Mouse (Mus musculus): ENCODE results near the gene F13a1. TPM values are rescaled to one million over a fixed set of nuclear protein-coding genes. Genes with fewer than 3 reads are reported as not detected.

F13a1 gene
- 10 to 100 TPM in 13 of 26 experiments, 1 to 10 TPM in 9, under 1 TPM in 4; 0.55 to 45.1 (median 6.8) TPM for total RNA-seq (2018; cell fraction: chromatin; rRNA removed)
- total RNA-seq (2018; cell fraction: cytosol; rRNA removed), result 10 to 100 TPM in 13 of 26 experiments, 1 to 10 TPM in 13; 1.4 to 73.2 (median 22.5) TPM
- 100 to 1,000 TPM in 7 of 26 experiments, 10 to 100 TPM in 7, 1 to 10 TPM in 12; 1.4 to 126 (median 19.2) TPM for total RNA-seq (2018; cell fraction: nucleus; rRNA removed)
- polyA plus RNA-seq (2018), result 12.9 to 59.5 TPM (median 34.4 TPM) in 3 replicates

GRCm38 (mm10) chr13:37050126-37050525, at the start of gene F13a1:
F13a1 (minus strand) TSS chr13:37050244.
- H3K27ac ChIP-seq, result peak within 1 kb of the TSS; percentile 38
- WGBS (ENCODE audit: missing documents), result 17% methylated on average over 3 of the region's 3 CpGs
- H3K36me3 ChIP-seq (ENCODE audit: inconsistent target), result no peaks in the 10 kb centered on the region
- no peak within 1 kb of the TSS; the same call in 1 of the 2 replicates for H3K4me3 ChIP-seq (ENCODE audit: inconsistent target)
- H3K79me2 ChIP-seq (ENCODE audit: inconsistent target), result peaks cover 42% of the 10 kb centered on the region; the same call in 1 of the 2 replicates

GRCm38 (mm10) chr13:37091620-37092019, 41.6 kb upstream of the F13a1 start:
- no peak overlapping the region for H3K27ac ChIP-seq
- 50% methylated on average over 1 of the region's 1 CpGs for WGBS (ENCODE audit: missing documents)

GRCm38 (mm10) chr13:37089104-37089503, 39.1 kb upstream of the F13a1 start:
- Histone ChIP-seq H3K27ac (no peak overlapping the region), H3K4me3 (ENCODE audit: inconsistent target) (no peak overlapping the region), H3K36me3 (ENCODE audit: inconsistent target) (no peaks in the 10 kb centered on the region), H3K79me2 (ENCODE audit: inconsistent target) (no peaks in the 10 kb centered on the region)
- WGBS (ENCODE audit: missing documents), result 94% methylated on average over 6 of the region's 6 CpGs

More at GRCm38 (mm10) chr13:37091620-37092019, 41.6 kb upstream of the F13a1 start:
- no peak overlapping the region for H3K4me3 ChIP-seq (ENCODE audit: inconsistent target)
- no peaks in the 10 kb centered on the region for H3K79me2 ChIP-seq (ENCODE audit: inconsistent target)
- no peaks in the 10 kb centered on the region for H3K36me3 ChIP-seq (ENCODE audit: inconsistent target)

GRCm38 (mm10) chr13:37081506-37082241, 31.6 kb upstream of the F13a1 start:
- WGBS (ENCODE audit: missing documents), result 94% methylated on average over 13 of the region's 13 CpGs
- Histone ChIP-seq H3K27ac (no peak overlapping the region), H3K4me3 (ENCODE audit: inconsistent target) (no peak overlapping the region), H3K36me3 (ENCODE audit: inconsistent target) (no peaks in the 10 kb centered on the region), H3K79me2 (ENCODE audit: inconsistent target) (no peaks in the 10 kb centered on the region)

GRCm38 (mm10) chr13:37071390-37071789, 21.3 kb upstream of the F13a1 start:
- Histone ChIP-seq H3K79me2 (ENCODE audit: inconsistent target) (no peaks in the 10 kb centered on the region), H3K4me3 (ENCODE audit: inconsistent target) (no peak overlapping the region), H3K27ac (no peak overlapping the region), H3K36me3 (ENCODE audit: inconsistent target) (no peaks in the 10 kb centered on the region)
- 87% methylated on average over 3 of the region's 3 CpGs for WGBS (ENCODE audit: missing documents)

- 99% methylated on average over 4 of the region's 4 CpGs for WGBS (ENCODE audit: missing documents)
- H3K36me3 ChIP-seq (ENCODE audit: inconsistent target), result no peaks in the 10 kb centered on the region
- H3K27ac ChIP-seq, result no peak overlapping the region
- no peak overlapping the region for H3K4me3 ChIP-seq (ENCODE audit: inconsistent target)
- H3K79me2 ChIP-seq (ENCODE audit: inconsistent target), result no peaks in the 10 kb centered on the region
Observed at GRCm38 (mm10) chr13:37070824-37071223, 20.8 kb upstream of the F13a1 start.

- Histone ChIP-seq H3K36me3 (ENCODE audit: inconsistent target) (no peaks in the 10 kb centered on the region), H3K79me2 (ENCODE audit: inconsistent target) (no peaks in the 10 kb centered on the region), H3K27ac (no peak overlapping the region), H3K4me3 (ENCODE audit: inconsistent target) (no peak overlapping the region)
- 92% methylated on average over 5 of the region's 5 CpGs for WGBS (ENCODE audit: missing documents)
Observed at GRCm38 (mm10) chr13:37060810-37061209, 10.8 kb upstream of the F13a1 start.

- Histone ChIP-seq H3K79me2 (ENCODE audit: inconsistent target) (no peaks in the 10 kb centered on the region), H3K36me3 (ENCODE audit: inconsistent target) (no peaks in the 10 kb centered on the region), H3K27ac (peak overlapping the region; percentile 87), H3K4me3 (ENCODE audit: inconsistent target) (no peak overlapping the region)
- 0% methylated on average over 7 of the region's 7 CpGs for WGBS (ENCODE audit: missing documents)
Observed at GRCm38 (mm10) chr13:37056662-37057061, 6.6 kb upstream of the F13a1 start.

- Histone ChIP-seq H3K79me2 (ENCODE audit: inconsistent target) (peaks cover 47% of the 10 kb centered on the region; the same call in 1 of the 2 replicates), H3K4me3 (ENCODE audit: inconsistent target) (no peak overlapping the region), H3K27ac (peak overlapping the region; percentile 38), H3K36me3 (ENCODE audit: inconsistent target) (no peaks in the 10 kb centered on the region)
- 12% methylated on average over 2 of the region's 2 CpGs for WGBS (ENCODE audit: missing documents)
Observed at GRCm38 (mm10) chr13:37049631-37050030, 413 bp downstream of the F13a1 start.

- WGBS (ENCODE audit: missing documents), result 26% methylated on average over 6 of the region's 6 CpGs
- Histone ChIP-seq H3K36me3 (ENCODE audit: inconsistent target) (no peaks in the 10 kb centered on the region), H3K79me2 (ENCODE audit: inconsistent target) (peaks cover 51% of the 10 kb centered on the region; the same call in 1 of the 2 replicates), H3K4me3 (ENCODE audit: inconsistent target) (peak overlapping the region; percentile 20), H3K27ac (peak overlapping the region; percentile 38)
Observed at GRCm38 (mm10) chr13:37049018-37049417, 1.0 kb downstream of the F13a1 start.

GRCm38 (mm10) chr13:37045005-37045404, 5.0 kb downstream of the F13a1 start:
- no peaks in the 10 kb centered on the region for H3K36me3 ChIP-seq (ENCODE audit: inconsistent target)
- H3K27ac ChIP-seq, result no peak overlapping the region
- H3K79me2 ChIP-seq (ENCODE audit: inconsistent target), result peaks cover 55% of the 10 kb centered on the region; the same call in 1 of the 2 replicates
- 93% methylated on average over 3 of the region's 3 CpGs for WGBS (ENCODE audit: missing documents)
- no peak overlapping the region for H3K4me3 ChIP-seq (ENCODE audit: inconsistent target)

- Histone ChIP-seq H3K36me3 (ENCODE audit: inconsistent target) (no peaks in the 10 kb centered on the region), H3K27ac (no peak overlapping the region), H3K4me3 (ENCODE audit: inconsistent target) (no peak overlapping the region), H3K79me2 (ENCODE audit: inconsistent target) (peaks cover 23% of the 10 kb centered on the region; the same call in 1 of the 2 replicates)
- WGBS (ENCODE audit: missing documents), result 38% methylated on average over 3 of the region's 3 CpGs
Observed at GRCm38 (mm10) chr13:37034745-37035144, 15.3 kb downstream of the F13a1 start.

- 74% methylated on average over 4 of the region's 4 CpGs for WGBS (ENCODE audit: missing documents)
- Histone ChIP-seq H3K27ac (no peak overlapping the region), H3K79me2 (ENCODE audit: inconsistent target) (peaks cover 18% of the 10 kb centered on the region; the same call in 1 of the 2 replicates), H3K36me3 (ENCODE audit: inconsistent target) (no peaks in the 10 kb centered on the region), H3K4me3 (ENCODE audit: inconsistent target) (no peak overlapping the region)
Observed at GRCm38 (mm10) chr13:37025996-37026579, 24.0 kb downstream of the F13a1 start.

- WGBS (ENCODE audit: missing documents), result 93% methylated on average over 2 of the region's 2 CpGs
Observed at GRCm38 (mm10) chr13:37021575-37021974, 28.5 kb downstream of the F13a1 start.

GRCm38 (mm10) chr13:37010771-37011170, 39.3 kb downstream of the F13a1 start:
- Histone ChIP-seq H3K27ac (no peak overlapping the region), H3K36me3 (ENCODE audit: inconsistent target) (no peaks in the 10 kb centered on the region), H3K79me2 (ENCODE audit: inconsistent target) (peaks cover 36% of the 10 kb centered on the region; the same call in 1 of the 2 replicates), H3K4me3 (ENCODE audit: inconsistent target) (no peak overlapping the region)
- 58% methylated on average over 5 of the region's 5 CpGs for WGBS (ENCODE audit: missing documents)

More at GRCm38 (mm10) chr13:37021575-37021974, 28.5 kb downstream of the F13a1 start:
- Histone ChIP-seq H3K4me3 (ENCODE audit: inconsistent target) (no peak overlapping the region), H3K27ac (no peak overlapping the region), H3K79me2 (ENCODE audit: inconsistent target) (peaks cover 10% of the 10 kb centered on the region; the same call in 1 of the 2 replicates), H3K36me3 (ENCODE audit: inconsistent target) (no peaks in the 10 kb centered on the region)

Data from macrophage (primary cell).